Mouse (Mus musculus) intestine, postnatal 0 days (tissue): ENCODE results near the gene Gm6525. TPM values are rescaled to one million over a fixed set of nuclear protein-coding genes. Genes with fewer than 3 reads are reported as not detected.
A peak's percentile ranks its signal among the peaks of the same experiment; 100 is the strongest.

Experiments used
- ATAC-seq: fragments of 200-750 bp; cut with Nextera tagmentation; 2 replicates; pipeline ENCODE4 v1.8.0; 2017; ENCODE audit warnings: mild to moderate bottlenecking, moderate TSS enrichment, moderate library complexity
- H3K27ac ChIP-seq: fragments of 300-500 bp; sonication (generic); 2 replicates; pipeline ENCODE4 v1.5.1; 2014; ENCODE audit warnings: mild to moderate bottlenecking, low read depth, low read length, moderate library complexity
- H3K27me3 ChIP-seq: fragments of 300-500 bp; sonication (generic); replicated peaks from 2 replicates; pipeline ENCODE4 v1.6.1; 2014; ENCODE audit warnings: low read length, mixed read lengths; ENCODE audit not compliant: control insufficient read depth, insufficient read depth
- H3K36me3 ChIP-seq: fragments of 300-500 bp; sonication (generic); 2 replicates; pipeline ENCODE4 v1.6.1; 2014; ENCODE audit warnings: mild to moderate bottlenecking, moderate library complexity; ENCODE audit not compliant: control insufficient read depth, insufficient read depth
- H3K4me1 ChIP-seq: fragments of 300-500 bp; sonication (generic); replicated peaks from 2 replicates; pipeline ENCODE4 v1.6.1; 2014; ENCODE audit warnings: antibody characterized with exemption, low read length, mixed read lengths; ENCODE audit not compliant: control insufficient read depth, insufficient read depth
- H3K4me2 ChIP-seq: fragments of 300-500 bp; sonication (generic); replicated peaks from 2 replicates; pipeline ENCODE4 v1.6.1; 2014; ENCODE audit warnings: low read depth, mild to moderate bottlenecking, moderate library complexity
- H3K4me3 ChIP-seq: fragments of 300-500 bp; sonication (generic); 2 replicates; pipeline ENCODE4 v1.5.1; 2014; ENCODE audit warnings: low read depth, low read length
- H3K9ac ChIP-seq: fragments of 300-500 bp; sonication (generic); 2 replicates; pipeline ENCODE4 v1.6.1; 2014; ENCODE audit warnings: mild to moderate bottlenecking, low read depth, low read length
- H3K9me3 ChIP-seq: fragments of 300-500 bp; sonication (generic); 2 replicates; pipeline ENCODE4 v1.6.1; 2016; ENCODE audit warnings: mixed run types; ENCODE audit not compliant: control insufficient read depth
- CTCF ChIP-seq: sonication (generic); IDR thresholded peaks from 2 replicates; pipeline ENCODE4 v1.5.1; 2016; ENCODE audit warnings: low read depth, mild to moderate bottlenecking, control low read depth, antibody characterized with exemption, moderate library complexity
- WGBS: fragments of 180-500 bp; shearing (Covaris S2); extraction: QIAGEN DNeasy Blood & Tissue Kit; methylation state at CpG from one replicate; pipeline ENCODE4 v1.1.7; 2014; 5-methylcytosine and 5-hydroxymethylcytosine counted together
- polyA plus RNA-seq: library from polyadenylated mRNA; unstranded; fragments of >200 nt; fragmentation: Nextera tagmentation; extraction: Ambion mirVana; gene quantifications from 2 replicates; pipeline ENCODE4 v1.2.1, GENCODE M21; 2015

Gene Gm6525
- polyA plus RNA-seq, 1 experiment from 2014 or later, result 0.56 TPM

DNA sequence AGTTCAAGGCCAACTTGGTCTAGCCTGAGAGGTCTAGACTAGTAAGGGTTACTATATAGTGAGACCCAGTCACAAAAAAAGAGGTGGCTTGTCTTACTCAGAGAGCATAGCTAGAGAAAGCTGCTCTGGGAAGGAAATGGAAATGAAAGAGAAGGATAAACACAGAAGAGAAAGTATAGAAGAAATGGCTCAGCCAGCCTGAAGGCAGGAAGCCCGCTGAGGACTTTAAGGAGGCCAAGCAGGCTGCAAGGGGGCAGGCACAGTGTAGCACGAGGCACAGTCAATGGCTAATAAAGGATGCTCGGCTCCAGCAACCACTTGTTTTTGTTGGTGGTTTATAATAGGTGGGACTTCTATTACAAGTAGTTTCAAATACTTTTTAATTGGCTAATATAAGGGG is 32.2 kb downstream of the Gm6525 start:
- no peaks in the 10 kb centered on the region for H3K9me3 ChIP-seq
- H3K9ac ChIP-seq, result no peak overlapping the region
- no peaks in the 10 kb centered on the region for H3K27me3 ChIP-seq
- 83% methylated on average over 3 of the region's 3 CpGs for WGBS
- H3K36me3 ChIP-seq, result peaks cover 37% of the 10 kb centered on the region
- ATAC-seq, result no peak
- H3K27ac ChIP-seq, result no peak overlapping the region
- no peak overlapping the region for H3K4me2 ChIP-seq
- H3K4me1 ChIP-seq, result 0 out of 2 replicates have a peak, but pooled peaks cover 5% of the 10 kb centered on the region
- no peak for TF ChIP-seq CTCF
- no peak overlapping the region for H3K4me3 ChIP-seq

DNA sequence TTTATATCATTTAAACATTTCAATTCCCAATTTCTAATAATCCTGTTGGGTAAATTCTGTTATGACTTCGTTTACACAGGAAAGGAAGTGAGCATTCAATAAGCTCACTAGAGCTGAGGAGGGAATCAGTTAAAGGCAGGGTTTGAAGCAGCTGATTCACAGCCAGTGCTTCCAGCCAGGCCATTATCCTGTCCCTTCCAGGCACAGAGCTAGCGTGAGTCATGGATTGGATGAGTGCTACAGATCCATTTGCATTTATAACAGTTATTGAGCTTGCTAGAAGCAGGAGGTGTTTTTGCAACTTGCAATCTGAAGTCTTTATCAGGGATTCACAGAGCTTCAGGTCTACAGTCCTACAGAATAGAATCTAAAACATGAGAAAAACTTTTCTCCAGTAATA is 33.5 kb downstream of the Gm6525 start:
- Histone ChIP-seq H3K9ac (no peak overlapping the region), H3K27ac (no peak overlapping the region), H3K9me3 (no peaks in the 10 kb centered on the region), H3K4me3 (no peak overlapping the region), H3K27me3 (no peaks in the 10 kb centered on the region), H3K4me1 (0 out of 2 replicates have a peak, but pooled peaks cover 6% of the 10 kb centered on the region), H3K36me3 (peaks cover 32% of the 10 kb centered on the region; the same call in 1 of the 2 replicates), H3K4me2 (no peak overlapping the region)
- no peak for ATAC-seq
- WGBS, result 50% methylated on average over 2 of the region's 2 CpGs
- TF ChIP-seq CTCF, result no peak

DNA sequence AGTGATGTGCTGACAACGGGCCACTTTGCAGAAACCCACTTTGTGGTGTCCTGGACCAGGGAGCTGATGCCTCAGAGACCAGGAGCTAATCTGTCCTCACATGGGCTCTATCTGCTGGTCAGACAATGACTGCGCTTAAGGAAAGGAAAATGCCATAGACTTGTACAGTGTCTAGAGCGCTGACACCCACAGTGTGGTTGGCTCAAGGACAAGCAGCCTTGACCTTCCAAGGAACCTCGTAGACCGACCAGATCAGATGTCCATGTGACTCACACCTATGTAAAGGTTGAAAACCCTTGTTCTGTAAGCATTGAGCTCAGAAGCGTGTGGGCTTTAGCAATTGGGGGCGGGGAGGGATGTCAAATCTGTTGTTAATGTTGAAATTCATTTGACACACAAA is 34.6 kb downstream of the Gm6525 start:
- H3K9ac ChIP-seq, result no peak overlapping the region
- WGBS, result 88% methylated on average over 7 of the region's 7 CpGs
- no peaks in the 10 kb centered on the region for H3K27me3 ChIP-seq
- no peak overlapping the region for H3K4me3 ChIP-seq
- no peak overlapping the region for H3K27ac ChIP-seq
- H3K36me3 ChIP-seq, result peaks cover 32% of the 10 kb centered on the region; the same call in 1 of the 2 replicates
- H3K9me3 ChIP-seq, result no peaks in the 10 kb centered on the region
- no peak for ATAC-seq
- 0 out of 2 replicates have a peak, but pooled peaks cover 6% of the 10 kb centered on the region for H3K4me1 ChIP-seq
- no peak for TF ChIP-seq CTCF
- H3K4me2 ChIP-seq, result no peak overlapping the region

DNA sequence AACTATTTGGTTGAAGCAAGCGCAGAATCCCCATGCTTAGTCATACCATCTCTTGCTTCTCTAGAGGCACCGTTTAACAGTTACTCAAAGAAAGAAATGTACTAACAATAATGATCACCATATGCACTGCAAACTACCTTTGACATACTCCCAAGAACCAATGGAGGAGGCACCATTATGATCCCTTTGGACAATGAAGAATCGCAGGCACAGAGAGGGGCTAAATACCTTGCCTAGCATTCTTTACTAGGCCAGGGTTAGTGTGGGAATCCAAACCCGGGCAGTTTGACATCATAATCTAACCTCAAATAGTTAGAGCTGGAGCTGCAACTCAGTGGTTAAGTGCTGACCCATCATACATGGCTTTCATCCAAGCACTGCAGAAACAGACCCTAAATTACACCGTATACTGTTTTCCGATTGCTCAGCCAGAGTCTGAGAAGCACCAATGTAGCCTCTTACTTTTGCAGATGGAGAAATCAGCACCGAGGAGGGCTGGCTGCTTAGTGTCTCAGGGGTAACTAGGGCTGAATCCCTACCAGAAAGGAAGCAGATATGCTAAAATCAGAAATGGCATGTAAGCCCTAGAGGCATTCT is 35.1 kb downstream of the Gm6525 start:
- H3K4me1 ChIP-seq, result 0 out of 2 replicates have a peak, but pooled peaks cover 6% of the 10 kb centered on the region
- 81% methylated on average over 7 of the region's 7 CpGs for WGBS
- no peaks in the 10 kb centered on the region for H3K27me3 ChIP-seq
- no peak for ATAC-seq
- H3K9me3 ChIP-seq, result no peaks in the 10 kb centered on the region
- H3K27ac ChIP-seq, result no peak overlapping the region
- no peak overlapping the region for H3K4me3 ChIP-seq
- H3K9ac ChIP-seq, result no peak overlapping the region
- no peak for TF ChIP-seq CTCF
- no peak overlapping the region for H3K4me2 ChIP-seq
- peaks cover 32% of the 10 kb centered on the region; the same call in 1 of the 2 replicates for H3K36me3 ChIP-seq

DNA sequence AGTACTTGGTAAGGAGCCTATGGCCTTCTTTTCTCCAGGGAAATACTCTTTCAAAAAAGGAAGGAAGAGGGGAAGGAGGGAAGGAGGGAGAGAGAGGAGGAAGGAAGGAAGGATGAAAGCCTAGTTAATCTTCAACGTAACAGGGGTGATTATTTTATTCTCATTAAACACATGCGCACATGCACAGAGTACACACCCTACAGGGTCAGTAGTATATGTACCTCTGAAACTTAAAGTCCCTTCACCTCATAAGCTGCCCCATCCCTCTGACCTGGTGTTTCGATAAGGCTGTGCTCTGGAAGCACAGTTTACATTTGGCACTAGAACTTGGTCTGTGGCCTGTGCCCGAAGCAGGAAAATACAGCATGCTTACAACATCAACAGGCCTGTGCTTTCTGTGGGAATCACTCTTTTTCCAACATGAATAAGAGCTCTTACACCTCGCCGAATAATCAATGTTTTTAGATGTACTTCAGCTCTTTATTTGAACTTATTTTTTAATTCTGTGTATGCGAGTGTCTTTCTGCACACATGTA is 37.5 kb downstream of the Gm6525 start:
- no peak overlapping the region for H3K4me3 ChIP-seq
- 43% methylated on average over 7 of the region's 7 CpGs for WGBS
- ATAC-seq, result no peak
- H3K27me3 ChIP-seq, result no peaks in the 10 kb centered on the region
- no peaks in the 10 kb centered on the region for H3K9me3 ChIP-seq
- H3K4me1 ChIP-seq, result 0 out of 2 replicates have a peak, but pooled peaks cover 6% of the 10 kb centered on the region
- no peak for TF ChIP-seq CTCF
- 0 out of 2 replicates have a peak overlapping the region, but pooled peaks have one; percentile 17 for H3K4me2 ChIP-seq
- H3K27ac ChIP-seq, result no peak overlapping the region
- peaks cover 24% of the 10 kb centered on the region; the same call in 1 of the 2 replicates for H3K36me3 ChIP-seq
- H3K9ac ChIP-seq, result no peak overlapping the region

DNA sequence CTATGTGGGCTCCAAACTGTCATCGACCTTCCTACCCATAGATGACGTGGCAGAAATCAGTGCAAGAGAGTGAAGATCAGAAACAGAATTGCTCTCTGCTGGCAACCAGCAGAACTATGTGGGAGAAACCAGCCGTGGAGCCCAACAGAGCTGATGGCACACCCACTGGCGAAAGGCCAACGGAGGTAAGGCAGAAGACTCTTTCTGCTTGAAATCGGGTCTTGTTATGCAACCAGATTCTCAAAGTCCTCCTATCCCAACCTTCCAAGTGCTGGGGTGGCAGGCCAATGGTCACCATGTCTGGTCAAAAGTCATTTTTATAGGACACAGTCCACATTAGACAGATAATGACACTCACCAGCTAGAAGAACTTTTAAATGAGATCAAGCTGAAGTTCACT is 40.6 kb downstream of the Gm6525 start:
- peaks cover 6% of the 10 kb centered on the region; the same call in 1 of the 2 replicates for H3K36me3 ChIP-seq
- no peak overlapping the region for H3K4me3 ChIP-seq
- 0 out of 2 replicates have a peak, but pooled peaks cover 6% of the 10 kb centered on the region for H3K4me1 ChIP-seq
- no peak for TF ChIP-seq CTCF
- no peaks in the 10 kb centered on the region for H3K9me3 ChIP-seq
- peak overlapping the region; percentile 78 for H3K27ac ChIP-seq
- H3K9ac ChIP-seq, result no peak overlapping the region
- peak overlapping the region; percentile 10; the same call in 1 of the 2 replicates for H3K4me2 ChIP-seq
- H3K27me3 ChIP-seq, result no peaks in the 10 kb centered on the region
- whole genome bisulfite sequencing, result 40% methylated on average over 6 of the region's 6 CpGs
- ATAC-seq, result peak; percentile 84
